Mouse (Mus musculus): ENCODE results near the gene Mrnip.

DNA sequence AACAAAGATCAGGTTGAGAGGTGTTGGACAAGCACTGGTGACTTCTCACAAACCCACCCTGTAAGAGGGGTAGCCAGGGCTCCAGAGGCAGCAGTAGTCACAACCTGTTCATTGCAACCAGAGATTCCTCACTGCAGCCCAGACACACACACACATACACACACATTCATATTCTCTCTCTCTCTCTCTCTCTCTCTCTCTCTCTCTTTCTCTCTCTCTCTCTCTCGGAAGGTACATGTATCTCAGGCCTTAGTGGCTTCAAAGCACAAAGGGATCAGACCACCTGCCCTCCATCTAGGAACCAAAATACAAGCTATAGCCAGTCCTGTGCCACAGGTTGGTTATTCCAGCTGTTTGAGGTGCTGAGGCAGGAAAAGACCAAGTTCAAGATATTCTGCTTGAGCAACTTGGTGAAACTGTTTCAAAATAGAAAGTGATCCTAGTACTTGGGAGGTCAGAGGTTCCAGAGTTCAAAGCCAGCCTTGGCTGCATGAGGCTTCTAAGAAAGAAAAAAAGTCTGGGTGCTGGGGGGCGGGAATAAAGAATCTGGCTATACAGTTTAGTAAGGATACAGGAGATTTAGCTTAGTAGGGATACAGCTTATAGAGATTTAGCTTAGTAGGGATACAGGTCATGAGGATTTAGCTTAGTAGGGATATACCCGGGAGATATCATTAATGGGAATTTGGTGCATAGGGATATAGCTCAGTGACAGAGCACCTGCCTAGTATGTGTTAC is 37.2 kb downstream of the Mrnip start:
- TF ChIP-seq CTCF (IDR thresholded peaks at IDR 0.05; ENCODE audit: extremely low read depth, insufficient read length, insufficient replicate concordance, low read depth, low read length) (no peak), POLR2A (IDR thresholded peaks at IDR 0.05; ENCODE audit: low read depth, low read length) (no peak)
